Mouse (Mus musculus) kidney, embryonic 16.5 days (tissue): ENCODE measurements around the gene Fyb. TPM values are rescaled to one million over a fixed set of nuclear protein-coding genes. Genes with fewer than 3 reads are reported as not detected.

Experiments
- ATAC-seq: fragments of 200-750 bp; cut with Nextera tagmentation; 2 replicates; pipeline ENCODE4 v1.8.0; 2017; ENCODE audit warnings: moderate TSS enrichment; ENCODE audit not compliant: low FRiP score, low TSS enrichment
- H3K27ac ChIP-seq: fragments of 300-500 bp; sonication (generic); 2 replicates; pipeline ENCODE4 v1.5.1; 2014; ENCODE audit warnings: low read length
- H3K27me3 ChIP-seq: fragments of 300-500 bp; sonication (generic); 2 replicates; pipeline ENCODE4 v1.6.1; 2014; ENCODE audit warnings: low read length, control low read depth, mixed read lengths; ENCODE audit not compliant: insufficient read depth
- H3K36me3 ChIP-seq: fragments of 300-500 bp; sonication (generic); 2 replicates; pipeline ENCODE4 v1.6.1; 2014; ENCODE audit warnings: low read length, control low read depth, mixed read lengths; ENCODE audit not compliant: insufficient read depth
- H3K4me1 ChIP-seq: fragments of 300-500 bp; sonication (generic); 2 replicates; pipeline ENCODE4 v1.6.1; 2014; ENCODE audit warnings: low read length, control low read depth, mixed read lengths; ENCODE audit not compliant: insufficient read depth
- H3K4me2 ChIP-seq: fragments of 300-500 bp; sonication (generic); replicated peaks from 2 replicates; pipeline ENCODE4 v1.6.1; 2014; ENCODE audit warnings: low read depth, low read length
- H3K4me3 ChIP-seq: fragments of 300-500 bp; sonication (generic); 2 replicates; pipeline ENCODE4 v1.5.1; 2014; ENCODE audit warnings: mild to moderate bottlenecking, low read length
- H3K9ac ChIP-seq: fragments of 300-500 bp; sonication (generic); replicated peaks from 2 replicates; pipeline ENCODE4 v1.6.1; 2014; ENCODE audit warnings: low read length
- H3K9me3 ChIP-seq: fragments of 300-500 bp; sonication (generic); 2 replicates; pipeline ENCODE4 v1.6.1; 2016; ENCODE audit warnings: low read length, control low read depth
- WGBS: fragments of 180-500 bp; shearing (Covaris S2); extraction: QIAGEN DNeasy Blood & Tissue Kit; methylation state at CpG from one replicate; pipeline ENCODE4 v1.1.7; 2014; 5-methylcytosine and 5-hydroxymethylcytosine counted together
- polyA plus RNA-seq: library from polyadenylated mRNA; unstranded; fragments of >200 nt; fragmentation: Nextera tagmentation; extraction: Ambion mirVana; gene quantifications from 2 replicates; pipeline ENCODE4 v1.2.1, GENCODE M21; 2015

The Fyb gene
- polyA plus RNA-seq, 1 experiment from 2014 or later: 3.1 TPM

DNA sequence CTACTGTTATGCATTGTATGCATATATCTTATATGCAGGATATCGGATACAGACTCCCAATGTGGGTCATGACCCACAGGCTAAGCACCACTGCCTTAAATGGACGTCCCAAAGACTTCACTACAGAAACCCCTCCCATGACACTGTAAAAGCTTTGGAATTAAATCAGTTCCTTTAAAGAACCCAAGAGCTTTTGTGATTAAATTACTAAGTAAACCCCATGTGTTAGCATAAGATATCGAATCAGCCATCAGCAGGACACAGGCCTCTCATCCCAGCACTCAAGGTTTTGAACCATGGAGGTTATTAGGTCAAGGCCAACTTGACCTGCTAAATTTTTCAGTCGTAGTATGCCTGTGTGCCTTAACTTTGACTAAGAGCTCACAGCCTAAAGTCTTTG lies 106.5 kb downstream of the Fyb start:
- Histone ChIP-seq H3K4me3 (no peak overlapping the region), H3K9ac (no peak overlapping the region), H3K27ac (no peak overlapping the region), H3K27me3 (no peaks in the 10 kb centered on the region), H3K4me1 (peaks cover 13% of the 10 kb centered on the region; the same call in 1 of the 2 replicates), H3K4me2 (no peak overlapping the region), H3K36me3 (no peaks in the 10 kb centered on the region), H3K9me3 (no peaks in the 10 kb centered on the region)
- 47% methylated on average over 4 of the region's 4 CpGs for WGBS
- no peak for ATAC-seq

DNA sequence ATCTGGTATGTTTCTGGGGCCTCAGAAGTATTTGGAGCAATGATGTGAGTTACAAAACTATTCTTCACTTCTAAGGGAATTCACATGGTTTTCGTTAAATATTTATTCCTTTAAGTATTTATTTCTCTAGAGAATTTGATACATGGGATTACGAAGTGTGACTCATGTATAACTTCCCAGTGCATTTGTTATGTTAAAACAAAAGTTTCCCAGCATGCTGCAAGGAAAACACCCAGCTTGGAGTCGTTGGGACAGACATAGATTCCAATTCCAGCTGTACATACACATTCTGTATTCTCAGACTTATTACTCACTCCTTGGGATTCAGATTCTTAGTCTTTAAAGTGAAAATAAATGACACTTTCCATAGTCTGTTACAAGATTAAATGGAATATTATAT lies 112.8 kb downstream of the Fyb start:
- no peak overlapping the region for H3K4me3 ChIP-seq
- H3K27me3 ChIP-seq: no peaks in the 10 kb centered on the region
- H3K36me3 ChIP-seq: no peaks in the 10 kb centered on the region
- H3K9me3 ChIP-seq: no peaks in the 10 kb centered on the region
- H3K9ac ChIP-seq: no peak overlapping the region
- no peak overlapping the region for H3K4me2 ChIP-seq
- ATAC-seq: no peak
- 68% methylated on average over 3 of the region's 3 CpGs for WGBS
- no peak overlapping the region for H3K27ac ChIP-seq
- no peaks in the 10 kb centered on the region for H3K4me1 ChIP-seq

DNA sequence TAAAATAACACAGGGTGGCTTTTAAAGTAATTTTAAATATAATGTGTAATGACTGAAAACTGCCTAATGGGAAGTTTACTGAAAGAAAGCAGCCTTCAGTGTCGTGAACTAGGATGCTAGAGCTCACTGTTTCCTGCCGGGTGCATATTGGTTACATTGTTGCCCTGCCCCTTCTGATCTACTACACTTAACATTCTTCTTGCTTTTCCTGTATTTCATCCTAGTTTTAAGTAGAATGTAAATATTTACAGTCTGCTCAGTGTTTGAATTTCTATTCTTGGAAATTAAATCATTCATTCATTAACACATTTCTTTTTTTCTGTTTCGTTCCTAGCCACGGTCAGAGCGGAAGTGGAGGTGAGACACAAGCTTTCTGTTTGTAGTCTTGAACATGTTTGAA lies 119.6 kb downstream of the Fyb start:
- no peaks in the 10 kb centered on the region for H3K27me3 ChIP-seq
- ATAC-seq: no peak
- H3K9me3 ChIP-seq: no peaks in the 10 kb centered on the region
- H3K4me2 ChIP-seq: no peak overlapping the region
- H3K4me1 ChIP-seq: no peaks in the 10 kb centered on the region
- H3K9ac ChIP-seq: no peak overlapping the region
- H3K36me3 ChIP-seq: no peaks in the 10 kb centered on the region
- no peak overlapping the region for H3K27ac ChIP-seq
- H3K4me3 ChIP-seq: no peak overlapping the region
- WGBS: 68% methylated on average over 5 of the region's 5 CpGs

DNA sequence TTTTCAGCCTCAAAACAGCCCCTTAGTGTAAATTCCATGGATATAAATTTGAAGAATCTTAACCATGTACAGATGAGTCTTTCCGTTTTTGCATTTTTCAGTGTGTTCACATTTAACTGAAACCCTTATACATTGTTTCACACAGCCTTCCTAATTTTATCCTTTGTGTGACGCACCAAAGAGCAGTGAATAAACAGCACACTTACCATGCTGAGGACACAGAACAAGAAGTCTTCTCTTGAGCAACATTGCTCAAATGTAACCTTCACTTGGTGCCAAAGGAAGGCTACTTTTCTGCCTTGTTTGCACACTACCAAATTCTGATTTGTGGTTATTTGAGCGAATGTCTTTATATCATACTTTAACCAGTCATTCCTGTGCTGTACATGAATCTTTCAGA lies 122.8 kb downstream of the Fyb start:
- Histone ChIP-seq H3K4me2 (no peak overlapping the region), H3K9ac (no peak overlapping the region), H3K27me3 (no peaks in the 10 kb centered on the region), H3K36me3 (no peaks in the 10 kb centered on the region), H3K9me3 (no peaks in the 10 kb centered on the region), H3K27ac (no peak overlapping the region), H3K4me1 (no peaks in the 10 kb centered on the region), H3K4me3 (no peak overlapping the region)
- ATAC-seq: no peak
- 88% methylated on average over 3 of the region's 3 CpGs for WGBS

DNA sequence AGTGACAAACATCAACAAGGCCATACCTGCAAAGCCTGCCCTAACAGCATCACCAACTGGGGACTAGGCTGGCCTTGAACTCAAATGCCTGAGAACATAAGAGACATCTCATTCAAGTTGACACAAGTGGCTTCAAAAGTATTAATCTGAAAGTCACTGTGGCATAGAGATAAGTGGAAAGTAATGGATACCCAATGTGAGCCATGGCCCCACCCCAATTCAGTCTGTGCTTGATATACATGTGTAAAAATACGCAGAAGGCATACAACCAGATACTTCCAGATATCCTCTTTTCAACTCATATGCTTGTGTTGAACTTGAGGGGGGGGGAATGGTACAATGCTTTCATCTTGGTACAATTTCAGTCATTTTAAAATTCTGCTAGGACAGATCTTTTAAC lies 124.4 kb downstream of the Fyb start:
- WGBS: 87% methylated on average over 1 of the region's 1 CpGs
- Histone ChIP-seq H3K9ac (no peak overlapping the region), H3K4me3 (no peak overlapping the region), H3K27ac (no peak overlapping the region), H3K9me3 (no peaks in the 10 kb centered on the region), H3K4me1 (no peaks in the 10 kb centered on the region), H3K27me3 (no peaks in the 10 kb centered on the region), H3K36me3 (no peaks in the 10 kb centered on the region), H3K4me2 (no peak overlapping the region)
- no peak for ATAC-seq

DNA sequence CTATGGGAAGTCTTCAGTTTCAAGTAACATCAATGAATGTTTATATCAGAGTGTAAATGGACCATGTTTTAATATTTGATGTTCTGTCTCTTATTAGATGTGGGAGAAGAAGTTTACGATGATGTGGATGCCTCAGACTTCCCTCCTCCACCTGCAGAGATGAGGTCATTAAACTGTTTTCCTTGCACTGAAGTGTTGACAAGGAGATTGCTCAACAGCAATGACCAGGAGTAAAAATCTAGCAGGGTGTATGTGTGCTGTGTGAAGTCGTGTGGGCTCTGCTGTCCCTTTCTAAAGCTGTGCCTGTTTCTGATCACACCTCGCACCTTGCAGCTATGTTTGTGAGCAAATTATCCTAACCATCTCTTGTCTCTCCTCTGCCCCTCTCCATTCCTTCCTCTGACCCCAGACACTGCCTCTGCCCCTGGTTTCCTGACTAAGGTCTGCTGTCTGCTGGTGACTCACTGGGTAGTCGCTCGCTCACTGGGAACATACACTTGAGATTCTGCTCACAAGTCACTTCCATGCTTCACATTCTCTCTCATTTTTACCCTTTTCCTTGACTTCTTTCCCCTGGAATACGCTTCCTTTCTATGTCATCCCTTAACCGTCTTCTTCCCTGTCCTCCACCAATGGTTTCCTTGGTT lies 126.2 kb downstream of the Fyb start:
- 81% methylated on average over 7 of the region's 7 CpGs for WGBS
- no peak for ATAC-seq
- H3K27ac ChIP-seq: no peak overlapping the region

GRCm38 (mm10) chr15:6653046-6653445 lies 130.4 kb downstream of the Fyb start:
- Histone ChIP-seq H3K4me1 (no peaks in the 10 kb centered on the region), H3K9ac (no peak overlapping the region), H3K9me3 (no peaks in the 10 kb centered on the region), H3K4me3 (no peak overlapping the region), H3K4me2 (no peak overlapping the region), H3K27me3 (no peaks in the 10 kb centered on the region), H3K27ac (no peak overlapping the region), H3K36me3 (no peaks in the 10 kb centered on the region)
- WGBS: 67% methylated on average over 4 of the region's 4 CpGs
- no peak for ATAC-seq

More for the DNA sequence above, 126.2 kb downstream of the Fyb start:
- no peak overlapping the region for H3K4me3 ChIP-seq
- no peaks in the 10 kb centered on the region for H3K36me3 ChIP-seq
- no peaks in the 10 kb centered on the region for H3K9me3 ChIP-seq
- H3K9ac ChIP-seq: no peak overlapping the region
- H3K4me1 ChIP-seq: no peaks in the 10 kb centered on the region
- H3K4me2 ChIP-seq: no peak overlapping the region
- H3K27me3 ChIP-seq: no peaks in the 10 kb centered on the region

DNA sequence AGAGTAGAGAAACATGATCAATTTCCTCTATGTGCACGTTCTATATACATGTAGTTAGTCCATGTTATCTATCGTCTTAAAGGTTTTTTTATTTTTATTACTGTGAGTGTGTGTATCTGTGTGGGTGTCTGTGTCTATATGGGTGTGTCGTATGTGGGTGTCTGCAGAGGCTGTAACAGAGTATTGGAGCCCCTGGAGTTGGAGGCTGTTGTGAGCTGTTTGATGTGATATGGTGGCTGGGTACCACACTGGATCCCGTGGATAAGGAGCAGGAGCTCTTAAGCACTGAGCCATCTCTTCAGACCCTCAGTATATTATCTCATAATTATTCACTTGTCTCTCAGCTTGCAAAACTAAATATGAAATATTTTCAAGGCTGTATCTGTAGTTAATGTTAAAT lies 135.4 kb downstream of the Fyb start:
- no peak for ATAC-seq
- Histone ChIP-seq H3K27me3 (no peaks in the 10 kb centered on the region), H3K4me2 (no peak overlapping the region), H3K9me3 (no peaks in the 10 kb centered on the region), H3K36me3 (no peaks in the 10 kb centered on the region), H3K4me3 (no peak overlapping the region), H3K27ac (no peak overlapping the region), H3K4me1 (no peaks in the 10 kb centered on the region), H3K9ac (no peak overlapping the region)
- 82% methylated on average over 4 of the region's 4 CpGs for WGBS

GRCm38 (mm10) chr15:6661951-6662350 lies 139.3 kb downstream of the Fyb start:
- 18% methylated on average over 3 of the region's 3 CpGs for WGBS
- ATAC-seq: peak; percentile 82; the same call in 1 of the 2 replicates
- Histone ChIP-seq H3K4me3 (no peak overlapping the region), H3K4me1 (no peaks in the 10 kb centered on the region), H3K9me3 (no peaks in the 10 kb centered on the region), H3K27ac (no peak overlapping the region), H3K36me3 (no peaks in the 10 kb centered on the region), H3K9ac (no peak overlapping the region), H3K4me2 (no peak overlapping the region), H3K27me3 (no peaks in the 10 kb centered on the region)

DNA sequence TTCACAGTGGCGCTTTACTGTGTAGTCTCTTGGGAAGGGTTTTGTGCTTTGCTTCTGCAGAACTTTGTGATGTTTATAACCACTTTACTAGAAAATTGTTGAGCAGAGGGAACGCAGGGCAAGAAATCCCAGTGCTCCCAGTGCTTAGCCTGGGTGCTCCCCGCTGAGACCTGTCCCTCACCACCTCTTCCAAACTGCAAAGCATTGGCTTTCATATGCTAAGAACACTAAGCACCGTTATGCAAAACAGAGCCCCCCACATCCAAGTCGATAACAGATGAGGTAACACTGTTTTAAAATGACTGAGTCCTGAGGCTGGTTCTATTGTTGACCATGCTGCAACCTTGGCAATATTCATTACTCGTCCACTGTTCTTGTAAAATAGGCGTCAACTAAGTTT lies 141.3 kb downstream of the Fyb start:
- Histone ChIP-seq H3K27ac (no peak overlapping the region), H3K9ac (no peak overlapping the region), H3K4me3 (no peak overlapping the region), H3K4me1 (no peaks in the 10 kb centered on the region), H3K36me3 (no peaks in the 10 kb centered on the region), H3K27me3 (no peaks in the 10 kb centered on the region), H3K9me3 (no peaks in the 10 kb centered on the region), H3K4me2 (no peak overlapping the region)
- ATAC-seq: no peak
- WGBS: 68% methylated on average over 7 of the region's 7 CpGs
